Mouse (Mus musculus): ENCODE data around the gene Enpep. TPM values are rescaled to one million over a fixed set of nuclear protein-coding genes. Genes with fewer than 3 reads are reported as not detected.

The Enpep gene
- polyA plus RNA-seq, 1 experiment from 2014 or later, result 1.7 TPM

- WGBS, result 53% methylated on average over 13 of the region's 13 CpGs
- H3K4me2 ChIP-seq (ENCODE audit: low read length), result no peak overlapping the region
- H3K9me3 ChIP-seq (ENCODE audit: control insufficient read depth, low read length), result no peaks in the 10 kb centered on the region
- H3K9ac ChIP-seq (replicated peaks; ENCODE audit: low read depth, low read length), result no peak overlapping the region
- no peak for ATAC-seq
- H3K27me3 ChIP-seq (replicated peaks; ENCODE audit: control insufficient read depth, insufficient read depth, low read length), result no peaks in the 10 kb centered on the region
- no peaks in the 10 kb centered on the region for H3K36me3 ChIP-seq (ENCODE audit: control insufficient read depth, insufficient read depth)
- no peaks in the 10 kb centered on the region for H3K4me1 ChIP-seq (replicated peaks; ENCODE audit: control insufficient read depth, insufficient read depth, low read length)
- H3K4me3 ChIP-seq (replicated peaks; ENCODE audit: low read length), result no peak overlapping the region
- H3K27ac ChIP-seq (ENCODE audit: low read length), result no peak overlapping the region
Observed at GRCm38 (mm10) chr3:129270044-129270443, 62.5 kb downstream of the Enpep start.

- H3K9me3 ChIP-seq (ENCODE audit: control insufficient read depth, low read length), result no peaks in the 10 kb centered on the region
- H3K27ac ChIP-seq (ENCODE audit: low read length), result no peak overlapping the region
- H3K9ac ChIP-seq (replicated peaks; ENCODE audit: low read depth, low read length), result no peak overlapping the region
- WGBS, result 94% methylated on average over 12 of the region's 12 CpGs
- no peaks in the 10 kb centered on the region for H3K36me3 ChIP-seq (ENCODE audit: control insufficient read depth, insufficient read depth)
- H3K27me3 ChIP-seq (replicated peaks; ENCODE audit: control insufficient read depth, insufficient read depth, low read length), result no peaks in the 10 kb centered on the region
- no peak for ATAC-seq
- H3K4me1 ChIP-seq (replicated peaks; ENCODE audit: control insufficient read depth, insufficient read depth, low read length), result no peaks in the 10 kb centered on the region
- H3K4me2 ChIP-seq (ENCODE audit: low read length), result no peak overlapping the region
- no peak overlapping the region for H3K4me3 ChIP-seq (replicated peaks; ENCODE audit: low read length)
Observed at GRCm38 (mm10) chr3:129268886-129269683, 63.4 kb downstream of the Enpep start.

DNA sequence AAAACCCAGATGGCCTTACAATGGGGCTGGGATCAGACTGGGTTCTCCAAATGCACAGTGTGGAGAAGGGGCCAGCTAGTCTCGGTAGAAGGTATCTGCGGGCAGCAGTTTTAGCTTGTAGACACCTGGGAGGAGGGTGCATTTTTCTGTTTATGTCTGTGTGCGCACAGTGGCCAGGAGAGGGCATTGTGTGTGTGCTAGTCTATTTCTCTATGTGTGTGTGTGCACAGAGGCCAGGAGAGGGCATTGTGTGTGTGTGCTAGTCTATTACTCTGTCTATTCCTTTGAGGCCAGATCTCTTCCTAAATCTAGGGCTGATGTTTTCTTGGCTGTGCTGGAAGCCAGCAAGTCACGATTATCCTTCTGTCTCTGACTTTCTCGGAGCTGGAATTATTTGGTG, 74.0 kb downstream of the Enpep start:
- Histone ChIP-seq H3K27ac (ENCODE audit: low read length) (no peak overlapping the region), H3K36me3 (ENCODE audit: control insufficient read depth, insufficient read depth) (no peaks in the 10 kb centered on the region), H3K4me2 (ENCODE audit: low read length) (no peak overlapping the region), H3K9ac (replicated peaks; ENCODE audit: low read depth, low read length) (no peak overlapping the region), H3K9me3 (ENCODE audit: control insufficient read depth, low read length) (no peaks in the 10 kb centered on the region), H3K4me1 (replicated peaks; ENCODE audit: control insufficient read depth, insufficient read depth, low read length) (no peaks in the 10 kb centered on the region), H3K27me3 (replicated peaks; ENCODE audit: control insufficient read depth, insufficient read depth, low read length) (no peaks in the 10 kb centered on the region), H3K4me3 (replicated peaks; ENCODE audit: low read length) (no peak overlapping the region)
- ATAC-seq, result no peak
- WGBS, result 85% methylated on average over 5 of the region's 5 CpGs

- H3K9me3 ChIP-seq (ENCODE audit: control insufficient read depth, low read length), result no peaks in the 10 kb centered on the region
- H3K27ac ChIP-seq (ENCODE audit: low read length), result no peak overlapping the region
- ATAC-seq, result no peak
- peak overlapping the region; percentile 23; the same call in 1 of the 2 replicates for H3K4me3 ChIP-seq (replicated peaks; ENCODE audit: low read length)
- no peaks in the 10 kb centered on the region for H3K4me1 ChIP-seq (replicated peaks; ENCODE audit: control insufficient read depth, insufficient read depth, low read length)
- 72% methylated on average over 8 of the region's 8 CpGs for WGBS
- H3K27me3 ChIP-seq (replicated peaks; ENCODE audit: control insufficient read depth, insufficient read depth, low read length), result no peaks in the 10 kb centered on the region
- H3K36me3 ChIP-seq (ENCODE audit: control insufficient read depth, insufficient read depth), result no peaks in the 10 kb centered on the region
- peak overlapping the region; percentile 8 for H3K4me2 ChIP-seq (ENCODE audit: low read length)
- H3K9ac ChIP-seq (replicated peaks; ENCODE audit: low read depth, low read length), result no peak overlapping the region
Observed at GRCm38 (mm10) chr3:129256766-129257165, 75.8 kb downstream of the Enpep start.

DNA sequence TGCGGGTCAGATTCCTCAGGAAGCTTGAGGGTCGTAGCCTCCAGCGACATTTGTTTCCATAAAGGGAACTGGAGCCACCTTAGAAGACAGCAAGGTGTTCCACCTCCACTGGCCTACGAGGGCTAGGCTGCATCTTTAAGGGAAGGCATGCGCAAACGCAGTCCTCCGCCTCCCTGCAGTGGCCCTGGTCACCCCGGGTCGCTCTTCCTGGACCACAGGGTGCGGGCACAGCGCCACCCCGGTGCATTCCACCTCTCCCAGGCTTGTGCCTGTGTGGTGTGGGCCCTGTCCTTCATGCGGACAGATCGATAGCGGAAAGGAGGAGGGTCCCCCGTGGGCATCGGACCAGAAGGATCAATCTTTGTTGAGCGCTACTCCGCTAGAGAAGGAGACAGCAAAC, 76.2 kb downstream of the Enpep start:
- no peak overlapping the region for H3K9ac ChIP-seq (replicated peaks; ENCODE audit: low read depth, low read length)
- no peaks in the 10 kb centered on the region for H3K27me3 ChIP-seq (replicated peaks; ENCODE audit: control insufficient read depth, insufficient read depth, low read length)
- H3K4me1 ChIP-seq (replicated peaks; ENCODE audit: control insufficient read depth, insufficient read depth, low read length), result no peaks in the 10 kb centered on the region
- no peaks in the 10 kb centered on the region for H3K36me3 ChIP-seq (ENCODE audit: control insufficient read depth, insufficient read depth)
- no peak overlapping the region for H3K27ac ChIP-seq (ENCODE audit: low read length)
- 60% methylated on average over 19 of the region's 19 CpGs for WGBS
- H3K4me2 ChIP-seq (ENCODE audit: low read length), result peak overlapping the region; percentile 8
- H3K9me3 ChIP-seq (ENCODE audit: control insufficient read depth, low read length), result no peaks in the 10 kb centered on the region
- ATAC-seq, result no peak
- peak overlapping the region; percentile 23 for H3K4me3 ChIP-seq (replicated peaks; ENCODE audit: low read length)

- no peak overlapping the region; the same call in 1 of the 2 replicates for H3K4me2 ChIP-seq (ENCODE audit: low read length)
- no peaks in the 10 kb centered on the region for H3K27me3 ChIP-seq (replicated peaks; ENCODE audit: control insufficient read depth, insufficient read depth, low read length)
- H3K9ac ChIP-seq (replicated peaks; ENCODE audit: low read depth, low read length), result no peak overlapping the region
- H3K4me3 ChIP-seq (replicated peaks; ENCODE audit: low read length), result no peak overlapping the region
- no peaks in the 10 kb centered on the region for H3K4me1 ChIP-seq (replicated peaks; ENCODE audit: control insufficient read depth, insufficient read depth, low read length)
- H3K36me3 ChIP-seq (ENCODE audit: control insufficient read depth, insufficient read depth), result no peaks in the 10 kb centered on the region
- H3K9me3 ChIP-seq (ENCODE audit: control insufficient read depth, low read length), result no peaks in the 10 kb centered on the region
- ATAC-seq, result no peak
- no peak overlapping the region for H3K27ac ChIP-seq (ENCODE audit: low read length)
- 48% methylated on average over 10 of the region's 10 CpGs for WGBS
Observed at GRCm38 (mm10) chr3:129254246-129254645, 78.3 kb downstream of the Enpep start.

- 79% methylated on average over 9 of the region's 9 CpGs for WGBS
- Histone ChIP-seq H3K9me3 (ENCODE audit: control insufficient read depth, low read length) (no peaks in the 10 kb centered on the region), H3K9ac (replicated peaks; ENCODE audit: low read depth, low read length) (no peak overlapping the region), H3K27me3 (replicated peaks; ENCODE audit: control insufficient read depth, insufficient read depth, low read length) (no peaks in the 10 kb centered on the region), H3K4me3 (replicated peaks; ENCODE audit: low read length) (no peak overlapping the region), H3K27ac (ENCODE audit: low read length) (no peak overlapping the region), H3K4me1 (replicated peaks; ENCODE audit: control insufficient read depth, insufficient read depth, low read length) (no peaks in the 10 kb centered on the region), H3K4me2 (ENCODE audit: low read length) (no peak overlapping the region), H3K36me3 (ENCODE audit: control insufficient read depth, insufficient read depth) (no peaks in the 10 kb centered on the region)
- no peak for ATAC-seq
Observed at GRCm38 (mm10) chr3:129250997-129251396, 81.5 kb downstream of the Enpep start.

DNA sequence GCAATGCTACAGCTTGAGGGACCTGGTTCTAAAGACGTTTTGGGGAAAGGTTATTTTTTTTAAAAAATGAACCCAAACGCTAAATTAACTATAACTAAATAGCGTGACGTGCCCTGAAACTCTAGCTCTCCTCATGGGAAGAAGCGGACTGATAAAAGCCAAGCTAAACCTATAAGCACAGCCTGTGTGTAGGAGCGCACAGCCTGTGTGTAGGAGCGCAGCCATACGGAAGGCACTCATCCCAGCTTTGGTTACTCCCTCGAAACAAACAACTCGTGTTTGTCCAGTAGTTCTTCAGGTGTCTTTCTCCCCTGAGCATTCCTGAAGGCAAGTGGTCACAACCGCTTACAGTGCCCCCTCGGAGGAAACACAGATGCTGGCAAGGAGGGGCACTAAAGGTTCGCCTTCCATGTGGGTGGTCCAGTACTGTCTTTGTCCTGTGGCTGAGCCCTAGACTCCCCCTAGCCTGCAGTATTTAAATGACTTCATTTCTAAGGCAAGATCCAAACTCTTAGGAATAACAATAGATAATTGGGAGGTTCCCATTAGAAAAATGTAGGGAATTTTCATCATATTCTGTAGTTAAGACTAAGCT, 93.8 kb downstream of the Enpep start:
- 28% methylated on average over 13 of the region's 13 CpGs for WGBS
- Histone ChIP-seq H3K4me1 (replicated peaks; ENCODE audit: control insufficient read depth, insufficient read depth, low read length) (no peaks in the 10 kb centered on the region), H3K9ac (replicated peaks; ENCODE audit: low read depth, low read length) (no peak overlapping the region), H3K4me2 (ENCODE audit: low read length) (no peak overlapping the region), H3K4me3 (replicated peaks; ENCODE audit: low read length) (no peak overlapping the region), H3K27me3 (replicated peaks; ENCODE audit: control insufficient read depth, insufficient read depth, low read length) (no peaks in the 10 kb centered on the region), H3K9me3 (ENCODE audit: control insufficient read depth, low read length) (no peaks in the 10 kb centered on the region), H3K36me3 (ENCODE audit: control insufficient read depth, insufficient read depth) (no peaks in the 10 kb centered on the region), H3K27ac (ENCODE audit: low read length) (no peak overlapping the region)
- ATAC-seq, result no peak

DNA sequence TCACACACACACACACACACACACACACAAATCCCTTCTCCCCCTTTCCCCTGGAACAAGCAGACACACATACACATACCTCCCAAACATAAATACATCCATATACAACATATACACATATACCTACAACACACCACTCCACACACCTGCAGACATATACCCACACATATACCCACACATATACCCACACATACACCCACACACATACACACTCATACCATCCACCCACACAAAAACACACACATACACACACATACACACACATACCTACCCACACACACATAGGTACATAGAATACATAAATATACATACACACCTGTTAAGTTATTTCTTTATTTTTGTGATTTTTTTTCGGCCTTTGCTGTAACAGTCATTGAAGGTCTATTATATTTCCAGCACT, 94.5 kb downstream of the Enpep start:
- Histone ChIP-seq H3K36me3 (ENCODE audit: control insufficient read depth, insufficient read depth) (no peaks in the 10 kb centered on the region), H3K9me3 (ENCODE audit: control insufficient read depth, low read length) (no peaks in the 10 kb centered on the region), H3K27ac (ENCODE audit: low read length) (no peak overlapping the region), H3K27me3 (replicated peaks; ENCODE audit: control insufficient read depth, insufficient read depth, low read length) (no peaks in the 10 kb centered on the region), H3K4me1 (replicated peaks; ENCODE audit: control insufficient read depth, insufficient read depth, low read length) (no peaks in the 10 kb centered on the region), H3K4me2 (ENCODE audit: low read length) (no peak overlapping the region), H3K4me3 (replicated peaks; ENCODE audit: low read length) (no peak overlapping the region), H3K9ac (replicated peaks; ENCODE audit: low read depth, low read length) (no peak overlapping the region)
- 92% methylated on average over 1 of the region's 1 CpGs for WGBS
- no peak for ATAC-seq

Measured in forebrain, embryonic 16.5 days (tissue).